ENCODE assay signal across 17 mouse cellular contexts in genomic region chr16:14053116-14053515, GRCm38 (mm10).
"Had no signal": no experiment of that assay in that cellular context is flagged by ENCODE, and none has a peak within 500 bp of the region (broad histone marks: within the 10 kb centered on the region; RNA-seq: fewer than 3 reads in every experiment).

No protein-coding gene starts in this region.

- ATAC-seq: midbrain, embryonic 16.5 days had no signal

- H3K4me1 ChIP-seq: liver, embryonic 13.5 days had no signal

- H3K4me3 ChIP-seq: liver, embryonic 13.5 days; midbrain, embryonic 12.5 days; myocyte; neural tube, embryonic 13.5 days had no signal

- DNase-seq: kidney, adult 2 months; kidney, postnatal 25 days; left cerebral cortex, postnatal 4 days; liver, embryonic 13.5 days; lung, adult 2 months; lung, postnatal 14 days; lung, postnatal 4 days; retina, postnatal 1 day; thymus, adult 2 months; thymus, postnatal 14 days; thymus, postnatal 4 days had no signal

- H3K36me3 ChIP-seq: liver, embryonic 13.5 days; midbrain, embryonic 12.5 days had no signal

- H3K9me3 ChIP-seq: liver, embryonic 13.5 days; midbrain, embryonic 12.5 days; neural tube, embryonic 13.5 days had no signal

- H3K27ac ChIP-seq: kidney, postnatal 0 days; liver, embryonic 13.5 days; midbrain, embryonic 12.5 days; neural tube, embryonic 13.5 days; stomach, postnatal 0 days had no signal

- H3K27me3 ChIP-seq: liver, embryonic 13.5 days; midbrain, embryonic 12.5 days; neural tube, embryonic 13.5 days had no signal

- H3K9ac ChIP-seq: liver, embryonic 13.5 days; midbrain, embryonic 12.5 days; neural tube, embryonic 13.5 days had no signal

- H3K4me2 ChIP-seq: liver, embryonic 13.5 days; midbrain, embryonic 12.5 days; neural tube, embryonic 13.5 days had no signal
